Mouse (Mus musculus) hindbrain, embryonic 12.5 days (tissue): Measurements from ENCODE around the gene Srarp. TPM values are rescaled to one million over a fixed set of nuclear protein-coding genes. Genes with fewer than 3 reads are reported as not detected.

Source experiments
- ATAC-seq: fragments of 200-750 bp; cut with Nextera tagmentation; 2 replicates; pipeline ENCODE4 v1.8.0; 2017; ENCODE audit warnings: moderate TSS enrichment; ENCODE audit not compliant: low FRiP score
- H3K27ac ChIP-seq: fragments of 300-500 bp; sonication (generic); 2 replicates; pipeline ENCODE4 v1.5.1; 2016; ENCODE audit warnings: mild to moderate bottlenecking
- H3K27me3 ChIP-seq: fragments of 300-500 bp; sonication (generic); 2 replicates; pipeline ENCODE4 v1.6.1; 2016; ENCODE audit warnings: mild to moderate bottlenecking
- H3K36me3 ChIP-seq: fragments of 300-500 bp; sonication (generic); 2 replicates; pipeline ENCODE4 v1.6.1; 2016; ENCODE audit warnings: mild to moderate bottlenecking
- H3K4me1 ChIP-seq: fragments of 300-500 bp; sonication (generic); 2 replicates; pipeline ENCODE4 v1.6.1; 2016
- H3K4me2 ChIP-seq: fragments of 300-500 bp; sonication (generic); replicated peaks from 2 replicates; pipeline ENCODE4 v1.6.1; 2016; ENCODE audit warnings: mild to moderate bottlenecking
- H3K4me3 ChIP-seq: fragments of 300-500 bp; sonication (generic); 2 replicates; pipeline ENCODE4 v1.5.1; 2016; ENCODE audit warnings: mild to moderate bottlenecking
- H3K9ac ChIP-seq: fragments of 300-500 bp; sonication (generic); 2 replicates; pipeline ENCODE4 v1.6.1; 2016; ENCODE audit warnings: mild to moderate bottlenecking, moderate library complexity
- H3K9me3 ChIP-seq: fragments of 300-500 bp; sonication (generic); replicated peaks from 2 replicates; pipeline ENCODE4 v1.6.1; 2016; ENCODE audit warnings: mild to moderate bottlenecking
- WGBS: fragments of 180-500 bp; shearing (Covaris S2); methylation state at CpG from one replicate; pipeline ENCODE4 v1.1.7; 2016; 5-methylcytosine and 5-hydroxymethylcytosine counted together
- polyA plus RNA-seq: library from polyadenylated mRNA; unstranded; fragments of >200 nt; fragmentation: Nextera tagmentation; extraction: Ambion mirVana; gene quantifications from 2 replicates; pipeline ENCODE4 v1.2.1, GENCODE M21; 2016

The Srarp gene
- polyA plus RNA-seq, 1 experiment from 2014 or later: not detected

DNA sequence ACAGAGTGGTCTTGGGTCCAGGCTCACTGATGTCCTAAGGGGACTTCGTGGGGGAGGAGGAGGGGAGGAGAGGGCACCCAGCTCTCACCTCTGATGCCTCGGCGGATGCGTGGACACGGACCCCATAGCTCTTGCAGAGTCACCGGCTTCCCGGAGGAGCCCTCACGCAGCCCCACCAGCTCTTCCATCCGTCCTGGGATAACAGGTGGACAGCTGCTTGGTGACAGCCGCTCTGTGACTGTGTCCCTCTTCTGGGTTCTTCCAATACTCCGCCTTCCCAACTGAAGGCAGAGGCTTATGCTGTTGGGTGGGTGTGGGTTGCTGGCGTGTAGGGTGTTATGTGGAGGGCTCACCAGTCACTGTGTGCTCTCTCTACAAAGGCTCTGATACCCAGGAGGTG is 38.0 kb downstream of the Srarp start:
- H3K9ac ChIP-seq: no peak overlapping the region
- H3K9me3 ChIP-seq: no peaks in the 10 kb centered on the region
- no peak overlapping the region for H3K27ac ChIP-seq
- peaks cover 26% of the 10 kb centered on the region for H3K27me3 ChIP-seq
- no peak overlapping the region for H3K4me2 ChIP-seq
- no peak overlapping the region for H3K4me3 ChIP-seq
- WGBS: 73% methylated on average over 12 of the region's 12 CpGs
- peaks cover 6% of the 10 kb centered on the region for H3K4me1 ChIP-seq
- H3K36me3 ChIP-seq: no peaks in the 10 kb centered on the region
- no peak for ATAC-seq

DNA sequence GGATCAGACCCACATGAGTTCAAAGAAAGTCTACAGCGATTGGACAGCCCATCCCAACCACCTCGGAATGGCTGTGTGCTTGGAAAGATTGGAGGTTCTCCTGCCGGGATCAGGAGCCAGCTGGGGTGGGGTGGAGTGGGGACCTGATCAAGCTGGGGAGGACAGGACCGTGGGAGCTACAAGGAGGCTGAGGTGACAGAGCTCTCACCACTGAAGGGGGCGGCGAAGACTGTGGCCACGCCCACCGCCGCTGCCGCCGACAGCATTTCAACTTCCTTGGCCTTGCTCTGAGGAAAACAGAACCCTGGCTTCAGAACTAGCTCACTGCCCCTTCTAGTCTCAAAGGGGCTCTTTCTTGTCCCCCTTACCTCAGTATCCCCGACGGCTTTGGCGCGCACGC is 41.2 kb downstream of the Srarp start:
- Histone ChIP-seq H3K9me3 (no peaks in the 10 kb centered on the region), H3K4me3 (no peak overlapping the region), H3K9ac (no peak overlapping the region), H3K27me3 (peaks cover 32% of the 10 kb centered on the region), H3K4me1 (peaks cover 6% of the 10 kb centered on the region), H3K4me2 (peak overlapping the region; percentile 17; the same call in 1 of the 2 replicates), H3K27ac (no peak overlapping the region), H3K36me3 (no peaks in the 10 kb centered on the region)
- ATAC-seq: no peak
- 16% methylated on average over 16 of the region's 16 CpGs for WGBS

DNA sequence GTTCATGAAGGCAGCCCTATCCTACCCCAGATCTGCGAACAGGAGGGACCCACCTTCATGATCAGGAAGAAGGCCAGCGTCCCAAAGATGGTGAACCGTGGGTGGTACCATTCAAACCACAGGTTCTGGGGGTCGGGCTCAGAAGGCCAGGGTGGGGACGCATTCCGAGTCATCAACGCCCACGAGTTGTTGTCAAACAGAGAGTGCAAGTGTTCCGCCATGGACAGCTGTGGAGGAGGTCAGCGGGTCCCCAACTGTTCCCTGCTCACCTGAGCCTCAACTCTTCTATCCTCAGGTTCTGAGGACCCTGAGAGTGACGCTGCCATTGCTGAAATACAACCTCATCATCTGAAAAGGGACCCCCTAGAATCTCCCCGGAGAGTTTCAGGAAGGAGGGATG is 44.6 kb downstream of the Srarp start:
- Histone ChIP-seq H3K27me3 (peaks cover 24% of the 10 kb centered on the region), H3K4me3 (no peak overlapping the region), H3K9me3 (no peaks in the 10 kb centered on the region), H3K4me2 (no peak overlapping the region), H3K9ac (no peak overlapping the region), H3K4me1 (no peaks in the 10 kb centered on the region; the same call in 1 of the 2 replicates), H3K27ac (no peak overlapping the region), H3K36me3 (no peaks in the 10 kb centered on the region)
- 86% methylated on average over 12 of the region's 12 CpGs for WGBS
- ATAC-seq: no peak

DNA sequence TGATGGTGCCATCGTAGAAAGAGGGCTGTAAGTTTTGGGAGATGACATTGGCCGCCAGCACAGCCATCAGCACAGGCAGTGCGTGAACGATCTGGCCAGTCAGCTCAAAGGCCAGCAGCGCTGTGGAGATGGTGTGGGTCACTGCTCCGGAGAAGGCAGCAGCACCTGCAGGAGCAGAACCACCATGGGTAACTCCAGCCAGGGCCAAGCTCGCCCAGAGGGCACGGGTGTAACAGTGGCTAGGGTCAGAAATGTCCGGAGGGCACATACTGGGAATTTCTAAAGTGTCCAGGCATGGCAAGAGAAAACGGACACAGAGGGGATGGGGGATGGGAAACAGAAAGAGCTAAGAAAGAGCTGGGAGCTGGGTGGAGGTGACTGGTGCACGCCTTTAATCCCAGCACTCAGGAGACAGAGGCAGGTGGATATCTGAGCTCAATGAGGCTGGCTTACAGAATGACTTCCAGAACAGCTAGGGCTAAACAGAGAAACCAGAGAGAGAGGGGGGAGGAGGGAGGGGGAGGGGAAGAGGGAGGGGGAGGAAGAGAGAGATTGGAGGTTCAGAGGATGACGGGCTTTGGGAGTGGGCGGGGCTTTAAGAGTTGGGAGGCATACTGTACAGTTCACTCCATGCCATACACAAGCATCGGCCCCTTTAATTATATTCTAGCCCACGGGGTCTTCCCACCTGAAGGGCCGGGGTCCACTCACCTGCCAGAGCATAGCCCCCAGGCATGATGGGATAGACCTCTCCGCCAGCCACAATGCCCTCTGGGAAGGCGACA is 46.3 kb downstream of the Srarp start:
- Histone ChIP-seq H3K9ac (no peak overlapping the region), H3K27ac (no peak overlapping the region), H3K36me3 (no peaks in the 10 kb centered on the region), H3K4me3 (no peak overlapping the region), H3K4me1 (no peaks in the 10 kb centered on the region), H3K4me2 (no peak overlapping the region), H3K9me3 (no peaks in the 10 kb centered on the region), H3K27me3 (peaks cover 16% of the 10 kb centered on the region)
- ATAC-seq: no peak
- 69% methylated on average over 18 of the region's 18 CpGs for WGBS

DNA sequence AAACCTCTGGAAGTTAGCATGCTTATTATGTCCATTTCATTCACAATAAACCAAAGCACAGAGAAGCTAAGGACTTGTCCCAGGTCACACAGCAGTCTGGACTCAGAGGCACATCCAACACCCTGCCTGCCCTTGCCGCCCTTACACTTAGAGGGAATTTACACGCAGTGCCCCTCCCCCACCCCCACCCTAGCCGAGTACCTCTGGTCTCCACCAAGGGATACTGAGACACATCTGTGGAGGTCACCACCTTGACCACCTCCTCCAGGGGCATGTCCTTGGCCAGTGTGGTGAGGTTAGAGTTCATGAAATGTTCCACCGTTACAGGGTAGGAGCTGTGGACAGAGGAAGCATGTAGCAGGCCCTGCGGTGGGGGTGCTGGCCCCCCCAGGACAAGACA is 48.0 kb downstream of the Srarp start:
- H3K9me3 ChIP-seq: no peaks in the 10 kb centered on the region
- no peak overlapping the region for H3K9ac ChIP-seq
- ATAC-seq: no peak
- WGBS: 70% methylated on average over 5 of the region's 5 CpGs
- H3K27me3 ChIP-seq: peaks cover 30% of the 10 kb centered on the region
- H3K27ac ChIP-seq: no peak overlapping the region
- H3K36me3 ChIP-seq: no peaks in the 10 kb centered on the region
- no peak overlapping the region for H3K4me2 ChIP-seq
- peaks cover 4% of the 10 kb centered on the region for H3K4me1 ChIP-seq
- H3K4me3 ChIP-seq: no peak overlapping the region

DNA sequence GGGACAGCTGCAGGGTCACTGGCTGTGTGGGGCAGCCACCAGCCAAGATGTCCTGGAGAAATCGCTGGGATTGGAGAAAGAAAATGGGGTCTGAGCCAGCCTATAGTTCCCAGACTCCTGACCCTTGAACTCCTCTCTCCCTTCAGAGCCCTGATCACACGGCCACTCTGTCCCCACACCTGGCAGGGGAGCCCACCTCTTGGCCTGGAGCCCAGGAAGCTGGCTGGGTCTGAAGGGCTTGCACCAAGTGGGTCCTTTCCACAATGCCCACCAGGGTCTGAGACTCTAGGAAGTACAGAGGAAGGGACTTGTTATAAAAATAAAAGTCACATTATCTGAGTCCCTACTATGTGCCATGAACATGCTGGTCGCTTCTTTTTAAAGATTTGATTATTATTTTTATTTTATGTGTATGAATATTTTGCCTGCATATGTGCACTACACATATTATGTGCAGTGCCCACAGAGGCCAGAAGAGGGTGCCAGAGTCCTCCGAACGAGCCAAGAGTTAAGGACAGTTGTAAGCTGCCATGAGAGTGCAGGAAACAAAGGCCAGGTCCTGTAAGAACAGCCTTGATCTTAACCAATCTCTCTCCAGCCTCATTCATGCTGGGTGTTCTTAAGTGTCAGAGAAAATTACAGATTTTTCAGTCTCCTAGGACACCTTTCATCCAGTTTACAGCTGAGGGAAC is 48.7 kb downstream of the Srarp start:
- Histone ChIP-seq H3K4me1 (peaks cover 10% of the 10 kb centered on the region), H3K4me3 (no peak overlapping the region), H3K36me3 (no peaks in the 10 kb centered on the region), H3K9me3 (no peaks in the 10 kb centered on the region), H3K4me2 (no peak overlapping the region), H3K27me3 (peaks cover 37% of the 10 kb centered on the region), H3K27ac (no peak overlapping the region), H3K9ac (no peak overlapping the region)
- ATAC-seq: peak; percentile 18; the same call in 1 of the 2 replicates
- WGBS: 20% methylated on average over 5 of the region's 5 CpGs

DNA sequence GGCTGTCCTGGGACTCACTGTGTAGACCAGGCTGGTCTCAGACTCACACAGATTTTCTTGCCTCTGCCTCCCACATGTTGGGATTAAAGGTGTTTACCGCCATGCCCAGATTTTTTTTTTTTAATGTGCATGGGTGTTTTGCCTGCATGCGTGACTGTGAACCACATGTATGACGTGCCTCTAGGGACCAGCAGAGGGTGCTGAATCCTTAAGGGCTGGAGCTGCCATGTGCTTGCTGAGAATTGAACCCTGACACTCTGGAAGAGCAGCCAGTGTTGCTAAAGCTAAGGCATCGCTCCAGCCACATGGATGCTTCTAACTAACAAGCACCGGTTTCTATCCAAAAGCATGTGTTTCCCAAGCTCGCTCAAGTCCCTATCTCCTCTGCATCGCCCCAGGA is 49.8 kb downstream of the Srarp start:
- Histone ChIP-seq H3K9ac (no peak overlapping the region), H3K4me2 (no peak overlapping the region), H3K27ac (no peak overlapping the region), H3K4me3 (no peak overlapping the region), H3K27me3 (peaks cover 42% of the 10 kb centered on the region), H3K36me3 (no peaks in the 10 kb centered on the region), H3K9me3 (no peaks in the 10 kb centered on the region), H3K4me1 (peaks cover 13% of the 10 kb centered on the region)
- WGBS: 74% methylated on average over 7 of the region's 7 CpGs
- no peak for ATAC-seq

DNA sequence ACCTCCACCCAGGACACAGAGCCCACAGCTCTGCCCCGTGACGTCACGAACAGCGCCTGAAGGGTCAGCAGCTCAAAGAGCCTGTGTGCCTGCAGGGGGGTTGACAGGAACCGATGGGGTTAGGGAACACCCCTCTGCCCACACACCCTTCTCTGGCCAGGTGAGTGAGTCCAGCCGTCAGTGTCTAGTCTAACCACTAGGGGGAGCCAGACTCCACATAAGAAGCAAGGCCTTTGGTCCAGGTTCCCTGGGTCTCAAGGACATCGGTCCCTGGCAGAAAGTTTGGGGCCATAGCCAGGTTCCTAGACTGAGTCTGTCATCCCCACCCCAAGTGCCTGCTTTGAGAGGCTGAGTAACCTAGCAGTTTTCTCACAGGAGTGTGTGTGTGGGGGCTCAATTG is 50.6 kb downstream of the Srarp start:
- under 1% methylated on average over 7 of the region's 7 CpGs for WGBS
- H3K9ac ChIP-seq: no peak overlapping the region
- H3K4me2 ChIP-seq: no peak overlapping the region
- no peaks in the 10 kb centered on the region for H3K36me3 ChIP-seq
- H3K9me3 ChIP-seq: no peaks in the 10 kb centered on the region
- no peak overlapping the region for H3K27ac ChIP-seq
- peaks cover 50% of the 10 kb centered on the region for H3K27me3 ChIP-seq
- peaks cover 13% of the 10 kb centered on the region for H3K4me1 ChIP-seq
- H3K4me3 ChIP-seq: no peak overlapping the region
- no peak for ATAC-seq

Other genes starting within 250 kb of the Srarp start
- 5.8 and 5.9 TPM in 2 replicates for gene Rsg1, start 222.1 kb downstream of the Srarp start, polyA plus RNA-seq
- 6.1 and 10.9 TPM in 2 replicates for gene Arhgef19, start 196.6 kb downstream of the Srarp start, polyA plus RNA-seq
- 2.7 and 3.2 TPM in 2 replicates for gene Epha2, start 134.9 kb downstream of the Srarp start, polyA plus RNA-seq
- 2.3 and 2.5 TPM in 2 replicates for gene Fam131c, start 67.9 kb downstream of the Srarp start, polyA plus RNA-seq
- 0.66 and 1.3 TPM in 2 replicates for gene Clcnka, start 37.4 kb downstream of the Srarp start, polyA plus RNA-seq
- gene Clcnkb, start 20.1 kb downstream of the Srarp start, polyA plus RNA-seq: not detected in 2 replicates
- gene Hspb7, start 15.3 kb downstream of the Srarp start, polyA plus RNA-seq: 0.10 TPM in 1 of 2 replicates, not detected in the other
- gene Zbtb17, start 8.5 kb upstream of the Srarp start, polyA plus RNA-seq: 50.7 and 56.6 TPM in 2 replicates
- gene Spen, start 102.5 kb upstream of the Srarp start, polyA plus RNA-seq: 21.7 and 23.7 TPM in 2 replicates
- 49.1 and 57.9 TPM in 2 replicates for gene Fblim1, start 170.0 kb upstream of the Srarp start, polyA plus RNA-seq
- 0.29 and 0.50 TPM in 2 replicates for gene Tmem82, start 182.5 kb upstream of the Srarp start, polyA plus RNA-seq
- not detected in 2 replicates for gene Slc25a34, start 187.7 kb upstream of the Srarp start, polyA plus RNA-seq
- gene Plekhm2, start 228.8 kb upstream of the Srarp start, polyA plus RNA-seq: 6.3 and 7.6 TPM in 2 replicates
- gene Rsc1a1, start 249.5 kb upstream of the Srarp start, polyA plus RNA-seq: 0.43 TPM in 1 of 2 replicates, not detected in the other